13 mouse cellular contexts compared by ENCODE assay signal in the genomic region with DNA sequence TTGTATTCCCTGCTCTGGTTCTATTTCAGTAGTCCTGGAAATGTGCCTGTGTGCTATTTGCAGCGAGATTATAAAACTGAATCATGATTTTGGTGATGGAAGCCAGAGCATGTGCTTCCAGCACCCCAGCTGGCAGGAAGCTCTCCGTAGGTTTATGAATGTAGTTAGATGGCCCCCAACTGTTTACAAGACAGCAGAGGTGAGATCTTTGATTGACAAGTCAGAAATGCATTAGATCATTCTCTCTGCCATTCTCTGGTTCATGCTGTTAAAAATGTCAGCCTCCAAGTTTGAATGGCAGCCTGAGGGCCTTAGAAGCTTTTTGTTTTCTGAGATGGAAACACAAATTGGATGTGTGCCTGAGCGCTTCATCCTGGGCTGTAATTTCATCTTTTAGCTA.
DNase-seq lines count a peak whose midpoint lies in the region; ATAC-seq lines count a peak whose summit lies in the region.
"Had no signal": no experiment of that assay in that cellular context is flagged by ENCODE, and none has a peak within 500 bp of the region (broad histone marks: within the 10 kb centered on the region; RNA-seq: fewer than 3 reads in every experiment).

No protein-coding gene starts in this region.

- WGBS in hindbrain, embryonic 16.5 days: 44% methylated on average over 3 of the region's 3 CpGs
- WGBS in hindbrain, embryonic 11.5 days: 75% methylated on average over 3 of the region's 3 CpGs

- H3K4me1 ChIP-seq in hindbrain, embryonic 16.5 days (ENCODE audit: control insufficient read depth, insufficient read depth, low read depth, low read length): peaks cover 3% of the 10 kb centered on the region
- no peaks in the 10 kb centered on the region for H3K4me1 ChIP-seq in hindbrain, embryonic 11.5 days (replicated peaks; ENCODE audit: control insufficient read depth, insufficient read depth, low read length)

- H3K27me3 ChIP-seq in hindbrain, embryonic 16.5 days (replicated peaks; ENCODE audit: control insufficient read depth, insufficient read depth, low read length): no peaks in the 10 kb centered on the region
- H3K27me3 ChIP-seq in hindbrain, embryonic 11.5 days (ENCODE audit: control insufficient read depth, insufficient read depth, low read length): no peaks in the 10 kb centered on the region
- H3K27me3 ChIP-seq: limb, embryonic 12.5 days had no signal

- H3K9me3 ChIP-seq in hindbrain, embryonic 16.5 days (ENCODE audit: control insufficient read depth, low read length): no peaks in the 10 kb centered on the region
- no peaks in the 10 kb centered on the region for H3K9me3 ChIP-seq in hindbrain, embryonic 11.5 days (ENCODE audit: control insufficient read depth, low read length)
- H3K9me3 ChIP-seq: limb, embryonic 12.5 days had no signal

- no peaks in the 10 kb centered on the region for H3K36me3 ChIP-seq in hindbrain, embryonic 16.5 days (ENCODE audit: control insufficient read depth, insufficient read depth, low read length)
- no peaks in the 10 kb centered on the region for H3K36me3 ChIP-seq in hindbrain, embryonic 11.5 days (ENCODE audit: control insufficient read depth, insufficient read depth, low read length)

- no peak overlapping the region for H3K4me3 ChIP-seq in hindbrain, embryonic 16.5 days (ENCODE audit: low read length)
- no peak overlapping the region for H3K4me3 ChIP-seq in hindbrain, embryonic 11.5 days (ENCODE audit: low read depth, low read length)
- H3K4me3 ChIP-seq: limb, embryonic 12.5 days; myocyte had no signal

- H3K9ac ChIP-seq in hindbrain, embryonic 16.5 days (ENCODE audit: low read depth, low read length): no peak overlapping the region
- no peak overlapping the region for H3K9ac ChIP-seq in hindbrain, embryonic 11.5 days (ENCODE audit: low read depth, low read length)
- H3K9ac ChIP-seq: limb, embryonic 12.5 days had no signal

- H3K4me2 ChIP-seq in hindbrain, embryonic 16.5 days (ENCODE audit: low read length): no peak overlapping the region
- no peak overlapping the region for H3K4me2 ChIP-seq in hindbrain, embryonic 11.5 days (replicated peaks; ENCODE audit: low read depth, low read length)
- H3K4me2 ChIP-seq: limb, embryonic 12.5 days had no signal

- ATAC-seq in hindbrain, embryonic 16.5 days: no peak
- no peak for ATAC-seq in hindbrain, embryonic 11.5 days (ENCODE audit: low FRiP score)
- ATAC-seq: activated CD4-positive, CD25-positive, alpha-beta regulatory T cell, adult 4 months; intestine, postnatal 0 days had no signal

- H3K27ac ChIP-seq in hindbrain, embryonic 16.5 days (ENCODE audit: low read depth, low read length): peak overlapping the region; percentile 16
- H3K27ac ChIP-seq in hindbrain, embryonic 11.5 days (ENCODE audit: low read depth, low read length): no peak overlapping the region
- H3K27ac ChIP-seq: limb, embryonic 12.5 days had no signal

- DNase-seq in hindbrain, embryonic 11.5 days (ENCODE audit: low spot score): no peak
- peak; percentile 34 to 42 for DNase-seq in cerebellum, postnatal 10 days
- DNase-seq in frontal cortex, postnatal 36 days (ENCODE audit: low spot score in 2 of 2): peak; percentile 60 to 86
- peak; percentile 59 to 73 for DNase-seq in right cerebral cortex, adult 2 months (ENCODE audit: low spot score in 2 of 2)
- DNase-seq in adipocyte (ENCODE audit: low spot score) (no peak), MN1 (ENCODE audit: low spot score) (no peak)
- no peak for DNase-seq in kidney, postnatal 25 days
- DNase-seq: thymus, postnatal 4 days had no signal

Comparison
In these comparisons a context has a peak if more than half of its experiments do, and no peak if none do; other contexts are left out.
1. DNase-seq: peak in cerebellum, postnatal 10 days (2 of 2), frontal cortex, postnatal 36 days (2 of 2) and right cerebral cortex, adult 2 months (2 of 2); none in hindbrain, embryonic 11.5 days (single experiment), adipocyte (single experiment), MN1 (single experiment) and kidney, postnatal 25 days (0 of 2).